Mouse (Mus musculus) cerebellum, adult 9-10 months (tissue): Measurements from ENCODE around the gene F13a1.

ENCODE experiments used
- DNase-seq: peaks from one replicate; pipeline ENCODE4 v3.0.0; 2022

The F13a1 gene

GRCm38 (mm10) chr13:37050126-37050525, at the start of gene F13a1:
TSS of gene F13a1 (minus strand) at chr13:37050244.
- DNase-seq = no peak

GRCm38 (mm10) chr13:37091620-37092019, 41.6 kb upstream of the F13a1 start:
- no peak for DNase-seq

- DNase-seq = no peak
Observed at GRCm38 (mm10) chr13:37089104-37089503, 39.1 kb upstream of the F13a1 start.

- no peak for DNase-seq
Observed at GRCm38 (mm10) chr13:37081506-37082241, 31.6 kb upstream of the F13a1 start.

- no peak for DNase-seq
Observed at GRCm38 (mm10) chr13:37071390-37071789, 21.3 kb upstream of the F13a1 start.

- no peak for DNase-seq
Observed at GRCm38 (mm10) chr13:37070824-37071223, 20.8 kb upstream of the F13a1 start.

- no peak for DNase-seq
Observed at GRCm38 (mm10) chr13:37060810-37061209, 10.8 kb upstream of the F13a1 start.

GRCm38 (mm10) chr13:37056662-37057061, 6.6 kb upstream of the F13a1 start:
- DNase-seq = no peak

- DNase-seq = no peak
Observed at GRCm38 (mm10) chr13:37049631-37050030, 413 bp downstream of the F13a1 start.

GRCm38 (mm10) chr13:37049018-37049417, 1.0 kb downstream of the F13a1 start:
- DNase-seq = no peak

- DNase-seq = peak; percentile 5
Observed at GRCm38 (mm10) chr13:37045005-37045404, 5.0 kb downstream of the F13a1 start.

GRCm38 (mm10) chr13:37034745-37035144, 15.3 kb downstream of the F13a1 start:
- no peak for DNase-seq

GRCm38 (mm10) chr13:37025996-37026579, 24.0 kb downstream of the F13a1 start:
- no peak for DNase-seq

- DNase-seq = no peak
Observed at GRCm38 (mm10) chr13:37021575-37021974, 28.5 kb downstream of the F13a1 start.

GRCm38 (mm10) chr13:37010771-37011170, 39.3 kb downstream of the F13a1 start:
- no peak for DNase-seq

- DNase-seq = no peak
Observed at GRCm38 (mm10) chr13:37006224-37006623, 43.8 kb downstream of the F13a1 start.

GRCm38 (mm10) chr13:36999210-36999705, 50.8 kb downstream of the F13a1 start:
- DNase-seq = no peak

GRCm38 (mm10) chr13:36993593-36993992, 56.5 kb downstream of the F13a1 start:
- DNase-seq = no peak

- DNase-seq = no peak
Observed at GRCm38 (mm10) chr13:36988392-36988791, 61.7 kb downstream of the F13a1 start.

GRCm38 (mm10) chr13:36973016-36973415, 77.0 kb downstream of the F13a1 start:
- no peak for DNase-seq

GRCm38 (mm10) chr13:36972226-36972625, 77.8 kb downstream of the F13a1 start:
- no peak for DNase-seq

- no peak for DNase-seq
Observed at GRCm38 (mm10) chr13:36962926-36963325, 87.1 kb downstream of the F13a1 start.

GRCm38 (mm10) chr13:36958996-36959395, 91.0 kb downstream of the F13a1 start:
- no peak for DNase-seq

- DNase-seq = no peak
Observed at GRCm38 (mm10) chr13:36954937-36955336, 95.1 kb downstream of the F13a1 start.

GRCm38 (mm10) chr13:36953676-36954075, 96.4 kb downstream of the F13a1 start:
- DNase-seq = no peak
